Mouse (Mus musculus) embryonic facial prominence, embryonic 13.5 days (tissue): ENCODE results near the gene Vamp4. TPM values are rescaled to one million over a fixed set of nuclear protein-coding genes. Genes with fewer than 3 reads are reported as not detected.

Source experiments
- ATAC-seq: fragments of 200-750 bp; cut with Nextera tagmentation; 2 replicates; pipeline ENCODE4 v1.8.0; 2017; ENCODE audit warnings: low read depth; ENCODE audit not compliant: insufficient number of reproducible peaks, insufficient read depth, low FRiP score, low TSS enrichment
- H3K27ac ChIP-seq: fragments of 300-500 bp; sonication (generic); 2 replicates; pipeline ENCODE4 v1.5.1; 2015; ENCODE audit warnings: moderate library complexity, mild to moderate bottlenecking, inconsistent platforms
- H3K27me3 ChIP-seq: fragments of 300-500 bp; sonication (generic); 2 replicates; pipeline ENCODE4 v1.6.1; 2015; ENCODE audit warnings: mild to moderate bottlenecking, inconsistent platforms
- H3K36me3 ChIP-seq: fragments of 300-500 bp; sonication (generic); 2 replicates; pipeline ENCODE4 v1.6.1; 2015; ENCODE audit warnings: mild to moderate bottlenecking, inconsistent platforms
- H3K4me1 ChIP-seq: fragments of 300-500 bp; sonication (generic); 2 replicates; pipeline ENCODE4 v1.6.1; 2015; ENCODE audit warnings: inconsistent platforms
- H3K4me2 ChIP-seq: fragments of 300-500 bp; sonication (generic); 2 replicates; pipeline ENCODE4 v1.6.1; 2015; ENCODE audit warnings: moderate library complexity, mild to moderate bottlenecking, inconsistent platforms
- H3K4me3 ChIP-seq: fragments of 300-500 bp; sonication (generic); 2 replicates; pipeline ENCODE4 v1.5.1; 2015; ENCODE audit warnings: mild to moderate bottlenecking, inconsistent platforms
- H3K9ac ChIP-seq: fragments of 300-500 bp; sonication (generic); 2 replicates; pipeline ENCODE4 v1.6.1; 2015; ENCODE audit warnings: mild to moderate bottlenecking, inconsistent platforms
- H3K9me3 ChIP-seq: fragments of 300-500 bp; sonication (generic); 2 replicates; pipeline ENCODE4 v1.6.1; 2016; ENCODE audit warnings: inconsistent platforms
- WGBS: fragments of 180-500 bp; shearing (Covaris S2); methylation state at CpG from one replicate; pipeline ENCODE4 v1.1.7; 2015; ENCODE audit warnings: mixed read lengths; 5-methylcytosine and 5-hydroxymethylcytosine counted together
- polyA plus RNA-seq: library from polyadenylated mRNA; unstranded; fragments of >200 nt; fragmentation: Nextera tagmentation; extraction: Ambion mirVana; gene quantifications from 2 replicates; pipeline ENCODE4 v1.2.1, GENCODE M21; 2015

The Vamp4 gene
- 85.8 and 95.2 TPM in 2 replicates for polyA plus RNA-seq

- H3K4me3 ChIP-seq, result peak within 1 kb of the TSS; percentile 96
- ATAC-seq, result peak; percentile 96
- WGBS, result under 1% methylated on average over 43 of the region's 43 CpGs
- peaks cover 23% of the 10 kb centered on the region for H3K4me1 ChIP-seq
- H3K4me2 ChIP-seq, result peak within 1 kb of the TSS; percentile 67
- H3K9me3 ChIP-seq, result peaks cover 3% of the 10 kb centered on the region; the same call in 1 of the 2 replicates
- H3K27me3 ChIP-seq, result no peaks in the 10 kb centered on the region
- peaks cover 13% of the 10 kb centered on the region for H3K36me3 ChIP-seq
- peak within 1 kb of the TSS; percentile 94 for H3K27ac ChIP-seq
- peak within 1 kb of the TSS; percentile 94 for H3K9ac ChIP-seq
These were observed at the start of gene Vamp4 for GRCm38 (mm10) chr1:162570260-162570748. Gene Vamp4 (plus strand): TSS chr1:162570515.

GRCm38 (mm10) chr1:162529651-162530050 is 40.7 kb upstream of the Vamp4 start:
- Histone ChIP-seq H3K9ac (no peak overlapping the region), H3K36me3 (peaks cover 33% of the 10 kb centered on the region), H3K27ac (no peak overlapping the region), H3K4me3 (no peak overlapping the region), H3K9me3 (0 out of 2 replicates have a peak, but pooled peaks cover 3% of the 10 kb centered on the region), H3K27me3 (no peaks in the 10 kb centered on the region), H3K4me1 (no peaks in the 10 kb centered on the region), H3K4me2 (no peak overlapping the region)
- no peak for ATAC-seq
- 58% methylated on average over 2 of the region's 2 CpGs for WGBS

GRCm38 (mm10) chr1:162530666-162531065 is 39.6 kb upstream of the Vamp4 start:
- Histone ChIP-seq H3K36me3 (peaks cover 43% of the 10 kb centered on the region), H3K4me1 (no peaks in the 10 kb centered on the region), H3K27me3 (no peaks in the 10 kb centered on the region), H3K9ac (no peak overlapping the region), H3K27ac (no peak overlapping the region), H3K4me2 (no peak overlapping the region), H3K4me3 (no peak overlapping the region), H3K9me3 (0 out of 2 replicates have a peak, but pooled peaks cover 3% of the 10 kb centered on the region)
- ATAC-seq, result no peak
- WGBS, result 53% methylated on average over 1 of the region's 1 CpGs

- ATAC-seq, result no peak
- Histone ChIP-seq H3K4me3 (no peak overlapping the region), H3K9me3 (0 out of 2 replicates have a peak, but pooled peaks cover 3% of the 10 kb centered on the region), H3K27ac (no peak overlapping the region), H3K4me2 (no peak overlapping the region), H3K27me3 (no peaks in the 10 kb centered on the region), H3K36me3 (peaks cover 52% of the 10 kb centered on the region), H3K4me1 (no peaks in the 10 kb centered on the region), H3K9ac (no peak overlapping the region)
- 72% methylated on average over 4 of the region's 4 CpGs for WGBS
These were observed 38.7 kb upstream of the Vamp4 start for GRCm38 (mm10) chr1:162531584-162531983.

- Histone ChIP-seq H3K27me3 (no peaks in the 10 kb centered on the region), H3K9me3 (0 out of 2 replicates have a peak, but pooled peaks cover 3% of the 10 kb centered on the region), H3K9ac (no peak overlapping the region), H3K36me3 (peaks cover 60% of the 10 kb centered on the region), H3K4me3 (no peak overlapping the region), H3K4me1 (no peaks in the 10 kb centered on the region), H3K27ac (no peak overlapping the region), H3K4me2 (no peak overlapping the region)
- no peak for ATAC-seq
- 57% methylated on average over 4 of the region's 4 CpGs for WGBS
These were observed 38.0 kb upstream of the Vamp4 start for GRCm38 (mm10) chr1:162532330-162532729.

GRCm38 (mm10) chr1:162533766-162534560 is 36.4 kb upstream of the Vamp4 start:
- no peaks in the 10 kb centered on the region for H3K4me1 ChIP-seq
- H3K9ac ChIP-seq, result no peak overlapping the region
- no peak overlapping the region for H3K4me2 ChIP-seq
- no peaks in the 10 kb centered on the region for H3K9me3 ChIP-seq
- H3K27ac ChIP-seq, result no peak overlapping the region
- H3K36me3 ChIP-seq, result peaks cover 64% of the 10 kb centered on the region
- H3K27me3 ChIP-seq, result no peaks in the 10 kb centered on the region
- ATAC-seq, result no peak
- no peak overlapping the region for H3K4me3 ChIP-seq
- WGBS, result 92% methylated on average over 14 of the region's 14 CpGs

- no peak for ATAC-seq
- no peaks in the 10 kb centered on the region for H3K9me3 ChIP-seq
- H3K4me1 ChIP-seq, result peaks cover 15% of the 10 kb centered on the region
- H3K9ac ChIP-seq, result no peak overlapping the region
- H3K4me2 ChIP-seq, result no peak overlapping the region
- 57% methylated on average over 1 of the region's 1 CpGs for WGBS
- H3K27ac ChIP-seq, result no peak overlapping the region
- H3K4me3 ChIP-seq, result no peak overlapping the region
- no peaks in the 10 kb centered on the region for H3K27me3 ChIP-seq
- H3K36me3 ChIP-seq, result peaks cover 78% of the 10 kb centered on the region
These were observed 27.1 kb upstream of the Vamp4 start for GRCm38 (mm10) chr1:162543231-162543630.

GRCm38 (mm10) chr1:162547607-162548006 is 22.7 kb upstream of the Vamp4 start:
- 5% methylated on average over 10 of the region's 10 CpGs for WGBS
- Histone ChIP-seq H3K4me2 (peak overlapping the region; percentile 84), H3K27me3 (no peaks in the 10 kb centered on the region), H3K27ac (peak overlapping the region; percentile 71; the same call in 1 of the 2 replicates), H3K4me3 (peak overlapping the region; percentile 79), H3K9ac (peak overlapping the region; percentile 82), H3K36me3 (peaks cover 37% of the 10 kb centered on the region), H3K9me3 (no peaks in the 10 kb centered on the region), H3K4me1 (peaks cover 15% of the 10 kb centered on the region)
- no peak for ATAC-seq

- Histone ChIP-seq H3K27me3 (no peaks in the 10 kb centered on the region), H3K36me3 (peaks cover 30% of the 10 kb centered on the region), H3K4me2 (peak within 1 kb of the TSS; percentile 84), H3K4me1 (peaks cover 15% of the 10 kb centered on the region), H3K9me3 (no peaks in the 10 kb centered on the region), H3K9ac (peak within 1 kb of the TSS; percentile 82), H3K4me3 (peak within 1 kb of the TSS; percentile 79), H3K27ac (peak within 1 kb of the TSS; percentile 71)
- under 1% methylated on average over 52 of the region's 52 CpGs for WGBS
- ATAC-seq, result peak; percentile 95
These were observed 22.0 kb upstream of the Vamp4 start, which contains the start of gene Mettl13 for GRCm38 (mm10) chr1:162548016-162548916. Gene Mettl13 (minus strand): TSS chr1:162548551.

- whole genome bisulfite sequencing, result 67% methylated on average over 10 of the region's 10 CpGs
- no peak for ATAC-seq
- Histone ChIP-seq H3K36me3 (peaks cover 24% of the 10 kb centered on the region), H3K9ac (peak overlapping the region; percentile 82), H3K27me3 (no peaks in the 10 kb centered on the region), H3K4me2 (peak overlapping the region; percentile 84), H3K4me3 (peak overlapping the region; percentile 79), H3K4me1 (peaks cover 15% of the 10 kb centered on the region), H3K9me3 (no peaks in the 10 kb centered on the region), H3K27ac (peak overlapping the region; percentile 64)
These were observed 21.2 kb upstream of the Vamp4 start for GRCm38 (mm10) chr1:162548917-162549613.
